Mouse (Mus musculus) cerebellum, adult 2 months (tissue): Measurements from ENCODE around the gene Pif1. TPM values are rescaled to one million over a fixed set of nuclear protein-coding genes. Genes with fewer than 3 reads are reported as not detected.

ENCODE experiments used
- DNase-seq, 2 experiments: peaks; one replicate each; pipeline ENCODE4 v3.0.0; 2021
- H3K27ac ChIP-seq: fragments of 200-500 bp; 2 replicates; pipeline ENCODE4 v1.5.1; 2012; ENCODE audit warnings: low read length, control low read depth, inconsistent platforms; ENCODE audit not compliant: insufficient read depth
- H3K27me3 ChIP-seq: fragments of 200-500 bp; 2 replicates; pipeline ENCODE4 v1.6.1; 2012; ENCODE audit warnings: inconsistent platforms, mild to moderate bottlenecking, low read length, moderate library complexity; ENCODE audit not compliant: control insufficient read depth, insufficient read depth
- H3K4me1 ChIP-seq: fragments of 200-500 bp; 2 replicates; pipeline ENCODE4 v1.6.1; 2011; ENCODE audit warnings: low read length; ENCODE audit not compliant: control insufficient read depth, insufficient read depth
- H3K4me3 ChIP-seq: fragments of 200-500 bp; replicated peaks from 2 replicates; pipeline ENCODE3; 2011; ENCODE audit warnings: mild to moderate bottlenecking, low read depth, low read length, control low read depth; ENCODE audit not compliant: insufficient read depth
- CTCF ChIP-seq: fragments of 200-500 bp; IDR thresholded peaks from 2 replicates; pipeline ENCODE4 v1.5.1; 2011; ENCODE audit warnings: low read depth, mild to moderate bottlenecking, control low read depth, low read length, moderate library complexity, borderline replicate concordance; ENCODE audit not compliant: insufficient read depth
- POLR2A ChIP-seq: fragments of 200-500 bp; IDR thresholded peaks from 2 replicates; pipeline ENCODE4 v1.6.1; 2011; ENCODE audit warnings: low read length, control low read depth, borderline replicate concordance; ENCODE audit not compliant: insufficient read depth
- WGBS: fragments of 180-500 bp; shearing (Covaris S2); methylation state at CpG from one replicate; pipeline ENCODE4 v1.1.7; 2018; 5-methylcytosine and 5-hydroxymethylcytosine counted together
- polyA plus RNA-seq: library from polyadenylated mRNA; depleted of rRNA; stranded (reverse); fragments of >200 nt; gene quantifications from 2 replicates; pipeline ENCODE4 v1.2.3, GENCODE M21; 2012

Gene Pif1
- polyA plus RNA-seq, 1 experiment = 0.11 TPM

DNA sequence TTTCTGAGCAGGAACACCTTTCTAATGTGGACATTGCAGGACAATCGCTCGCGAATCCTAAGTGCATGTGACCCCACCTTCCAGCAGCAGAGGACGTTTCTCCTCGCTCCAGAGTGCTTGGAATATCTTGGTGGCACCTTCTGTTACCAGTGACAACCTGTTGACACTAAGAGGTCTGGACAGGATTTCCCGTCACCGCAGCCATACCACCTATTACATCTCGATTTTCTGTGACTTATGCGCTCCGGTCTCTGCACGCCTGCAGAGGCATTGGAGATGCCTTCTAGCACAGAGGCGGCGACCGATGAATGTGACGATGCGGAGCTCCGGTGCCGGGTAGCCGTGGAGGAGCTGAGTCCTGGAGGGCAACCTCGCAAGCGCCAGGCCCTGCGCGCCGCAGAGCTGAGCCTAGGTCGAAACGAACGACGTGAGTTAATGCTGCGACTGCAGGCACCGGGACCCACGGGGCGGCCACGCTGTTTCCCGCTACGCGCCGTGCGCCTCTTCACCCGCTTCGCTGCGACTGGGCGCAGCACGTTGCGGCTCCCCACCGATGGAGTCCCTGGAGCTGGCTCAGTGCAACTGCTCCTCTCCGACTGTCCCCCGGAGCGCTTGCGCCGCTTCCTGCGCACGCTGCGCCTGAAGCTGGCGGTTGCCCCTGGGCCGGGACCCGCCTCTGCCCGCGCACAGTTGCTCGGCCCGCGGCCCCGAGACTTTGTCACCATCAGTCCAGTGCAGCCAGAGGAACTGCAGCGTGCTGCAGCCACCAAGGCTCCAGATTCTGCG lies 806 bp downstream of the Pif1 start:
- H3K4me3 ChIP-seq = peak overlapping the region; percentile 49
- no peak for DNase-seq
- H3K27ac ChIP-seq = no peak overlapping the region
- H3K4me1 ChIP-seq = peaks cover 6% of the 10 kb centered on the region; the same call in 1 of the 2 replicates
- no peaks in the 10 kb centered on the region for H3K27me3 ChIP-seq
- WGBS = under 1% methylated on average over 64 of the region's 64 CpGs
- TF ChIP-seq POLR2A (no peak), CTCF (no peak)

DNA sequence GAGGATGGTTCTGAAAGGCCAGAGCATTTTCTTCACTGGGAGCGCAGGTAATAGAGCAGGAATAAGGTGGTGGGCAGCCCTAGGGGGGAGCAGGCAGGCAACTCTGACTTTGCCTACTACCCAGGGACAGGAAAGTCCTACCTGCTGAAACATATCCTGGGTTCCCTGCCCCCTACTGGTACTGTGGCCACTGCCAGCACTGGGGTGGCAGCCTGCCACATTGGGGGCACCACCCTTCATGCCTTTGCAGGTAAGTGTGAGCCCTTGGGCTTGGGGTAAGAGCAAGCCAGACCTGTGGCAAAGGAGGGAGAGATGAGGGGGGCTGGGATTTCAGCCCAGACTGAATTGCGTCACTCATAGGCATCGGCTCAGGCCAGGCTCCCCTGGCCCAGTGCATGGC lies 2.1 kb downstream of the Pif1 start:
- Histone ChIP-seq H3K4me3 (no peak overlapping the region), H3K4me1 (peaks cover 6% of the 10 kb centered on the region; the same call in 1 of the 2 replicates), H3K27ac (no peak overlapping the region), H3K27me3 (no peaks in the 10 kb centered on the region)
- DNase-seq = no peak
- WGBS = 48% methylated on average over 3 of the region's 3 CpGs
- TF ChIP-seq CTCF = no peak
- no peak for TF ChIP-seq POLR2A

DNA sequence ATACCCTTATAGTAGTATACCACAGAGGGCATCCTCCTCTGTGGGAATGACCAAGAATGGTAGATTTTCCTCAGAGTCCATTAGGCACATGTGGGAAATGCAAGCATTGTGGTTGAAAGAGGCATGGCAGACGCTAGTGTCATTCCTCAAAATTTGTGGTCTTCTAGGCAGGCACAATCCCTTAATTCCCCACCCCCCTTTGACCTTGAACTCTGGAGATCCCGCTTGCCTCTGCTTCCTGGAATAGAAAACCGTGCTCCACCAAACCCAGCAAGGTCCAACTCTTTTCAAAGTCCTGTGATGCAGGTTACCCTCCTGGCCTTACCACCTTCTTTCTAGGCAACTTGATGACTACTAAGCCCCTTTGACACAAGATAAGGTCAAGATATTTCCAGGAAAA lies 5.8 kb downstream of the Pif1 start:
- WGBS = 95% methylated on average over 3 of the region's 3 CpGs
- DNase-seq = no peak
- no peak overlapping the region for H3K27ac ChIP-seq
- no peaks in the 10 kb centered on the region for H3K27me3 ChIP-seq
- H3K4me3 ChIP-seq = no peak overlapping the region
- no peaks in the 10 kb centered on the region for H3K4me1 ChIP-seq
- TF ChIP-seq POLR2A (no peak), CTCF (no peak)

DNA sequence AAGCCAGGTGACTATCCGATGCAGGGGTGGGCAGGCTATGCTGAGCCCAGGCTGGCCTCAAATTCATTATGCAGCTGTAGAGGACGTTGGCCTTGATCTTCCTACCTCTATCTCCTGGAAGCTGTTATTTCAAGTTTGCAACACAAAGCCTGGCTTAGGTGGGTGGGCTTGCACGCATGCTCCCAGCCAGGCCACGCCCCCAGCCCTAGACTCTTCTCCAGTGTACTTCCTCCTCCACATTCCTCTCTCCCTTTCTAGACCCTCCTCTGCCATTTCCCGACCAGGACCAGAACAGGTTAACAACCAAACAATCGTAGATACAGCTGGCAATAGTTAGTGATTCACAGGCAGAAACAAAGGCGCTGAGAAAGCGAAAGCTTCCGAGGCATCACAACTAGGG lies 6.6 kb downstream of the Pif1 start:
- Histone ChIP-seq H3K27me3 (no peaks in the 10 kb centered on the region), H3K4me1 (no peaks in the 10 kb centered on the region), H3K27ac (no peak overlapping the region), H3K4me3 (no peak overlapping the region)
- no peak for DNase-seq
- TF ChIP-seq CTCF (no peak), POLR2A (no peak)
- 90% methylated on average over 9 of the region's 9 CpGs for WGBS

DNA sequence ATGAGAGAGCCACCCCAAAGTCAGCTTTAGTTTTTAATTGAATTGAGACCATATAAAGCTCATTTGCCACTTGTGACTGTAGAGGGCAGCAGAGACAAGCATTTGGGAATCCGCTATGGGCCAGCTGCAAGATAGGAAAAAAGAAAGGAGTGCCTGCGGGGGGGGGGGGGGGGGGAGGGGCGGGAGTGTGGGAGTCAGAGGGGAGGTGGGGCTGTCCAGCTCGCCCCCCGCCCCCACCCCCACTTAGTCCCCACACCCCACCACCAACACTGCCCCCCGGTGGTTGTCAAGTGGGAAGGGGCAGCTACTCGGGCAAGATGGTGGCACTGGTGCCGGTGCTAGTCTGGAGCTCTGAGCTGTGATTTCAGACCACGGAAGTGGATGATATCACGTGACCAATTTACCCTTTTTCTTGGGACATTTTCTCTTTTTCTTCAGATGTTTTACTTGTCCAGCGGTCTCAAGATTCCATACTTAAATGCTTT lies 11.8 kb downstream of the Pif1 start:
- DNase-seq = peak in 1 of 2 experiments; percentile 31
- no peaks in the 10 kb centered on the region for H3K27me3 ChIP-seq
- H3K4me3 ChIP-seq = no peak overlapping the region
- TF ChIP-seq POLR2A (no peak), CTCF (peak; percentile 43; the same call in 1 of the 2 replicates)
- no peaks in the 10 kb centered on the region for H3K4me1 ChIP-seq
- no peak overlapping the region for H3K27ac ChIP-seq
- WGBS = 32% methylated on average over 10 of the region's 11 CpGs

DNA sequence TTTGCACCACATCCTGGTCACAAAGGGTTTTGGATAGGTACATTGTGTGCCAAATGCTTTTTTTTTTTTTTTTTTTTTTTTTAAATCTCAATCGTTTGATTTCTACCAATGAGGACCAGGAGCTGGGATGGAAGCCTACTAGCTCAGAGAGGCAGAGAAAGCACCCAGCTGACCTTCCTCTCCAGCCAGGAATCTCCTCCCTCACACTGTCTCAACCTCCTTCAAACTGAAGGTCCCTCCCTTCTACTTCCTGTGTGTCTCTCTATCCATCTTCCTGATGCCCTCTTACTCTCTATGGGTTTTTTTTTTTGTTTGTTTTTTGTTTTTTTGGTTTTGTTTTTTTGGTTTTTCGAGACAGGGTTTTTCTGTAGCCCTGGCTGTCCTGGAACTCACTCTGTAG lies 14.0 kb downstream of the Pif1 start:
- Histone ChIP-seq H3K4me1 (no peaks in the 10 kb centered on the region), H3K27me3 (no peaks in the 10 kb centered on the region), H3K4me3 (no peak overlapping the region), H3K27ac (no peak overlapping the region)
- TF ChIP-seq CTCF (no peak), POLR2A (no peak)
- WGBS = 71% methylated on average over 2 of the region's 2 CpGs
- no peak for DNase-seq

DNA sequence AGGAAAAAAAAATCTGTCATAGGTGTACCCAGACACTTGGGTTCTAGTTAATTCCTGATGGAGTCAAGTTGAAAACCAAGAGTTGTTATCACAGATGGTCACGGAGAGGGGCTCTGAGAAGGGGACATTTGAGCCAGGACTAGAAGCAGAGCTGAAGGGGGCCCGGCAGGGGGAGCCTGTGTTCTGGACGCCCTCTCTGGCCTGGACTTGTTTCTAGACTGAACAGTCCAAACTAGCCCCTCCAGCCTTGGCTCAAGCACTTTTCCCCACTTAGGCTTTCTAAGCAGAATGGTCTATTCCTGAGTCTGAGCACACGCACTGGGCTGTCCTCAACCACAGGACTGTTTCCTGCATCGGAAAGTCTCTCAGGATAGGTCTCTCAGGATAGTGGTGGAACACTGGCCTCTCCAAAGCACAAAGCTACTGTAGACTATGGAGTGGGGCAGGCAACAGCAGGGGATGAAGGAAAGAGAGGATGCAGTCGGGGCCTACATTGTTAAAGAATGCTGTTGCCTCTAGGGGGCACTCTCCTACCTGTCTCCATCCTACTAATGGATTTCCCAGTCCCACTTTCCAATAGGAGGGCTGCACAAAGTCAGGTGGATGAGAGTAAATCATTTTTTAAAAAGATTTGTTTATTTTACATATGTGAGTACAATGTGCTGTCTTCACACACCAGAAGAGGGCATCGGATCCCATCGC lies 16.6 kb downstream of the Pif1 start:
- H3K4me1 ChIP-seq = no peaks in the 10 kb centered on the region
- no peak for DNase-seq
- H3K4me3 ChIP-seq = no peak overlapping the region
- no peaks in the 10 kb centered on the region for H3K27me3 ChIP-seq
- no peak overlapping the region for H3K27ac ChIP-seq
- TF ChIP-seq CTCF (peak; percentile 43; the same call in 1 of the 2 replicates), POLR2A (no peak)
- WGBS = 59% methylated on average over 8 of the region's 8 CpGs
